Mouse (Mus musculus) MEL (cell line): Measurements from ENCODE around the gene Pbp2. TPM values are rescaled to one million over a fixed set of nuclear protein-coding genes. Genes with fewer than 3 reads are reported as not detected.

ENCODE experiments used
- DNase-seq: peaks from one replicate; pipeline ENCODE4 v3.0.0; 2011; ENCODE audit warnings: low read depth, low spot score
- H3K27ac ChIP-seq: 2 replicates; pipeline ENCODE4 v1.5.1; 2012; ENCODE audit warnings: low read depth, mild to moderate bottlenecking, control low read depth, low read length, moderate library complexity; ENCODE audit not compliant: control insufficient read depth
- H3K27me3 ChIP-seq, 2 experiments: fragments of 150-350 bp in 1 of 2; sonication (generic) in 1 of 2; 2 replicates each; pipeline ENCODE4 v1.6.1; 2012; ENCODE audit warnings: low read length in 2 of 2, mild to moderate bottlenecking in 2 of 2, improper control_type of control experiment in 1 of 2, moderate library complexity in 1 of 2; ENCODE audit not compliant: insufficient read depth in 2 of 2, control insufficient read depth in 1 of 2
- H3K36me3 ChIP-seq, 2 experiments: 2 replicates each; pipeline ENCODE4 v1.6.1; 2012 to 2014; ENCODE audit warnings: low read length in 2 of 2, improper control_type of control experiment in 1 of 2, inconsistent platforms in 1 of 2, mild to moderate bottlenecking in 1 of 2; ENCODE audit not compliant: insufficient read depth in 2 of 2, control insufficient read depth in 1 of 2
- H3K4me1 ChIP-seq, 2 experiments: fragments of 150-350 bp in 1 of 2; sonication (generic) in 1 of 2; 2 replicates each; pipeline ENCODE4 v1.6.1; 2012; ENCODE audit warnings: low read length in 2 of 2, improper control_type of control experiment in 1 of 2, mild to moderate bottlenecking in 1 of 2; ENCODE audit not compliant: insufficient read depth in 2 of 2, control insufficient read depth in 1 of 2
- H3K4me3 ChIP-seq, 2 experiments: fragments of 150-350 bp in 1 of 2; sonication (generic) in 1 of 2; 2 replicates each; pipeline ENCODE4 v1.5.1; 2012; ENCODE audit warnings: low read depth in 2 of 2, low read length in 2 of 2, mild to moderate bottlenecking in 2 of 2, moderate library complexity in 2 of 2, control low read depth in 1 of 2, improper control_type of control experiment in 1 of 2; ENCODE audit not compliant: control insufficient read depth in 1 of 2, insufficient read depth in 1 of 2
- H3K79me2 ChIP-seq: 2 replicates; pipeline ENCODE4 v1.6.1; 2012; ENCODE audit warnings: mild to moderate bottlenecking, low read length, moderate library complexity; ENCODE audit not compliant: control insufficient read depth, poor library complexity, insufficient read depth
- H3K9ac ChIP-seq: 2 replicates; pipeline ENCODE4 v1.6.1; 2012; ENCODE audit warnings: low read depth, mild to moderate bottlenecking, control low read depth, low read length, moderate library complexity; ENCODE audit not compliant: control insufficient read depth, poor library complexity, severe bottlenecking
- H3K9me3 ChIP-seq: fragments of 150-350 bp; sonication (generic); replicated peaks from 2 replicates; pipeline ENCODE4 v1.6.1; 2012; ENCODE audit warnings: mild to moderate bottlenecking, low read length, improper control_type of control experiment, moderate library complexity; ENCODE audit not compliant: insufficient read depth
- CHD1 ChIP-seq: IDR thresholded peaks from 2 replicates; pipeline ENCODE4 v1.6.1; 2012; ENCODE audit warnings: low read depth, mild to moderate bottlenecking, inconsistent platforms, low read length, improper control_type of control experiment
- CTCF ChIP-seq, 3 experiments: IDR thresholded peaks in 2 of 3; conservative IDR thresholded peaks in 1 of 3; 2 replicates each; pipeline ENCODE4 v1.5.1; 2011 to 2012; ENCODE audit warnings: low read length in 3 of 3, low read depth in 2 of 3, mild to moderate bottlenecking in 2 of 3, improper control_type of control experiment in 1 of 3, inconsistent platforms in 1 of 3, mixed read lengths in 1 of 3, moderate library complexity in 1 of 3; ENCODE audit not compliant: control insufficient read depth in 1 of 3, insufficient read depth in 1 of 3, poor library complexity in 1 of 3, severe bottlenecking in 1 of 3
- ELF1 ChIP-seq: IDR thresholded peaks from 2 replicates; pipeline ENCODE4 v1.6.1; 2014; ENCODE audit warnings: low read depth, mild to moderate bottlenecking, inconsistent platforms, low read length, improper control_type of control experiment, moderate library complexity
- ETS1 ChIP-seq: IDR thresholded peaks from 2 replicates; pipeline ENCODE4 v1.6.1; 2012; ENCODE audit warnings: low read depth, mild to moderate bottlenecking, inconsistent platforms, low read length, improper control_type of control experiment, moderate library complexity
- HCFC1 ChIP-seq: IDR thresholded peaks from 2 replicates; pipeline ENCODE4 v1.6.1; 2012; ENCODE audit warnings: low read depth, mild to moderate bottlenecking, inconsistent platforms, low read length, improper control_type of control experiment, moderate library complexity
- JUND ChIP-seq: IDR thresholded peaks from 2 replicates; pipeline ENCODE4 v1.6.1; 2011; ENCODE audit warnings: low read depth, mild to moderate bottlenecking, improper control_type of control experiment, low read length
- KAT2A ChIP-seq: conservative IDR thresholded peaks from 2 replicates; pipeline ENCODE4 v1.6.1; 2012; ENCODE audit warnings: low read depth, low read length, improper control_type of control experiment, inconsistent platforms
- MAFK ChIP-seq: IDR thresholded peaks from 2 replicates; pipeline ENCODE4 v1.6.1; 2011; ENCODE audit warnings: low read depth, mild to moderate bottlenecking, low read length, improper control_type of control experiment, borderline replicate concordance
- MYC ChIP-seq: IDR thresholded peaks from 2 replicates; pipeline ENCODE4 v1.6.1; 2011; ENCODE audit warnings: low read depth, mild to moderate bottlenecking, low read length, improper control_type of control experiment, moderate library complexity
- POLR2AphosphoS2 ChIP-seq: IDR thresholded peaks from 2 replicates; pipeline ENCODE4 v1.6.1; 2011; ENCODE audit warnings: low read length, improper control_type of control experiment
- POLR2AphosphoS5 ChIP-seq: IDR thresholded peaks from 2 replicates; pipeline ENCODE4 v1.6.1; 2012; ENCODE audit warnings: low read depth, borderline replicate concordance, mild to moderate bottlenecking, inconsistent platforms, low read length, moderate library complexity, mixed read lengths
- SMC3 ChIP-seq: IDR thresholded peaks from 2 replicates; pipeline ENCODE4 v1.6.1; 2011; ENCODE audit warnings: low read depth, low read length, improper control_type of control experiment
- TCF12 ChIP-seq: IDR thresholded peaks from 2 replicates; pipeline ENCODE4 v1.6.1; 2014; ENCODE audit warnings: low read depth, mild to moderate bottlenecking, inconsistent platforms, low read length, improper control_type of control experiment, moderate library complexity
- ZC3H11A ChIP-seq: IDR thresholded peaks from 2 replicates; pipeline ENCODE4 v1.6.1; 2012; ENCODE audit warnings: low read depth, mild to moderate bottlenecking, inconsistent platforms, low read length, improper control_type of control experiment
- ZKSCAN1 ChIP-seq: IDR thresholded peaks from 2 replicates; pipeline ENCODE4 v1.6.1; 2012; ENCODE audit warnings: low read depth, mild to moderate bottlenecking, inconsistent platforms, low read length, improper control_type of control experiment, moderate library complexity
- ZNF384 ChIP-seq: IDR thresholded peaks from 2 replicates; pipeline ENCODE4 v1.6.1; 2012; ENCODE audit warnings: low read depth, mild to moderate bottlenecking, inconsistent platforms, low read length, improper control_type of control experiment
- polyA plus RNA-seq, 2 experiments: library from polyadenylated mRNA; stranded (reverse) in 1 of 2; unstranded in 1 of 2; fragments of >175 nt in 1 of 2; fragments of >200 nt in 1 of 2; gene quantifications; 2 replicates each; pipeline versions ENCODE4 v1.2.1 to v1.2.4; 2012; ENCODE audit warnings: low replicate concordance in 2 of 2, low read depth in 1 of 2; ENCODE audit not compliant: insufficient read length in 2 of 2, insufficient read depth in 1 of 2, missing spikeins in 1 of 2
- total RNA-seq: library from RNA; depleted of rRNA; stranded (reverse); fragments of 300-350 nt; gene quantifications from 2 replicates; pipeline ENCODE4 v1.2.3, GENCODE M21; 2012

The Pbp2 gene
- total and polyA plus RNA-seq, 3 experiments = not detected

DNA sequence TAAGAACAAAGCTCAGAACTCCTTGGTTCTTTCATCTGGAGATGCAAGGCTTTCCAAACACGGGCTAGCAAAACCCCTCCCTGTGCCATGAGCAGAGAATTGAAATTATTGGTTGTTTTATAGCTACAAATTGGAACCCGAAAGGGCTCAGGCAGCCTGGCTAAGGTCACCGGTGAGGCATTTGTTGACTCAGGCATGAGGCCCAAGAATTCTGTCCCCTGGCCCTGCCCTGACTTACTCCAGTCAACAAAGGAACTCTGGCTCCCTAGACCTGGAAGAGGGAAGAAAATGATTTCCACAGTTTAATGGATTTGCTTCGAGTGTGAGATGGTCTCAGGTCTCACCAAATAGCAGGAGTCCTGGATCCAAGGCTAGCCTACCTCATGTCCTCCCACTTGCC is 17.8 kb downstream of the Pbp2 start:
- peaks cover 0 to 6% of the 10 kb centered on the region in 2 experiments; a peak in 1 of 4 replicates for H3K4me1 ChIP-seq
- peaks cover 0 to 4% of the 10 kb centered on the region in 2 experiments; a peak in 1 of 4 replicates for H3K36me3 ChIP-seq
- DNase-seq = no peak
- H3K79me2 ChIP-seq = no peaks in the 10 kb centered on the region; the same call in 1 of the 2 replicates
- no peak overlapping the region for H3K27ac ChIP-seq
- no peak overlapping the region for H3K4me3 ChIP-seq
- H3K9me3 ChIP-seq = no peaks in the 10 kb centered on the region
- H3K27me3 ChIP-seq = peaks cover 2 to 5% of the 10 kb centered on the region in 2 experiments; a peak in 3 of 4 replicates
- H3K9ac ChIP-seq = no peak overlapping the region
- TF ChIP-seq ZC3H11A (no peak), HCFC1 (no peak), MYC (no peak), JUND (no peak), CTCF (IDR thresholded peaks at IDR 0.05 in 2 of 3, conservative IDR thresholded peaks at IDR 0.05 in 1 of 3; ENCODE audit: control insufficient read depth in 1 of 3, insufficient read depth in 1 of 3, low read depth in 2 of 3, low read length in 3 of 3, poor library complexity in 1 of 3, severe bottlenecking in 1 of 3) (no peak), ELF1 (no peak), SMC3 (no peak), POLR2AphosphoS5 (no peak), MAFK (no peak), TCF12 (no peak), ZNF384 (no peak), CHD1 (no peak), POLR2AphosphoS2 (no peak), KAT2A (no peak)

GRCm38 (mm10) chr6:135279856-135280255 is 30.3 kb downstream of the Pbp2 start:
- DNase-seq = no peak
- H3K9me3 ChIP-seq = no peaks in the 10 kb centered on the region
- H3K27ac ChIP-seq = no peak overlapping the region
- TF ChIP-seq ZKSCAN1 (no peak), MAFK (no peak), ZNF384 (no peak), ETS1 (no peak), HCFC1 (no peak)
- no peak overlapping the region for H3K4me3 ChIP-seq
- no peaks in the 10 kb centered on the region for H3K36me3 ChIP-seq
- H3K27me3 ChIP-seq = no peaks in the 10 kb centered on the region; a peak in 1 of 4 replicates
- no peaks in the 10 kb centered on the region for H3K4me1 ChIP-seq
- no peak overlapping the region for H3K9ac ChIP-seq
- no peaks in the 10 kb centered on the region for H3K79me2 ChIP-seq
